Mouse (Mus musculus) left cerebral cortex, adult 18-20 months (tissue): ENCODE measurements around the gene Gm2916. TPM values are rescaled to one million over a fixed set of nuclear protein-coding genes. Genes with fewer than 3 reads are reported as not detected.
"Not testable (repeated sequence)": the region's sequence is repeated elsewhere in the genome, so short reads cannot be mapped to it uniquely, and the experiment has no call there.

Experiments
- DNase-seq, 2 experiments: peaks; one replicate each; pipeline ENCODE4 v3.0.0; 2021 to 2022; ENCODE audit warnings: low spot score in 2 of 2, mixed read lengths in 1 of 2
- long read RNA-seq, 2 experiments: library from polyadenylated mRNA; stranded (forward); transcript quantifications; one replicate each; pipeline ENCODE4 v2.0.0; 2021
- total RNA-seq, 2 experiments: library from RNA; stranded (reverse); gene quantifications; 2 replicates each; pipeline ENCODE4 v1.2.3; 2021

Gene Gm2916
- total RNA-seq = not detected
- long read RNA-seq, experiment 1 = 0 reads
- long read RNA-seq, experiment 2 = 0 reads

GRCm38 (mm10) chr14:3883872-3884271 is at the start of gene Gm2916:
Gene Gm2916 (plus strand): TSS chr14:3884172.
- not testable (repeated sequence) for DNase-seq

- DNase-seq = not testable (repeated sequence)
These were observed 38.0 kb upstream of the Gm2916 start, which contains the start of gene Gm3033 for GRCm38 (mm10) chr14:3845945-3846344. Gene Gm3033 (plus strand): TSS chr14:3846245.

GRCm38 (mm10) chr14:3931456-3931855 is 47.5 kb downstream of the Gm2916 start, which contains the start of gene Gm3029:
Gene Gm3029 (plus strand): TSS chr14:3931756.
- not testable (repeated sequence) for DNase-seq

GRCm38 (mm10) chr14:3963247-3963646 is 79.3 kb downstream of the Gm2916 start, which contains the start of gene Gm3095:
Gene Gm3095 (plus strand): TSS chr14:3963547.
- not testable (repeated sequence) for DNase-seq

Other genes with a start within 250 kb of the Gm2916 start
- not detected for gene Gm3012, start 249.7 kb upstream of the Gm2916 start, total RNA-seq
- gene Gm3020, start 232.1 kb upstream of the Gm2916 start, total RNA-seq = 1 to 10 TPM; 1.2 to 3.4 TPM
- not detected for gene Gm3043, start 195.4 kb upstream of the Gm2916 start, total RNA-seq
- 1 to 10 TPM in 1 of 2 experiments, under 1 TPM in 1; 0.61 to 1.7 TPM for gene Gm3002, start 74.1 kb upstream of the Gm2916 start, total RNA-seq
- not detected for gene Gm3033, start 37.9 kb upstream of the Gm2916 start, total RNA-seq
- not detected for gene Gm3029, start 47.6 kb downstream of the Gm2916 start, total RNA-seq
- under 1 TPM; 0.30 to 0.56 TPM for gene Gm3095, start 79.4 kb downstream of the Gm2916 start, total RNA-seq
- not detected for gene Gm3099, start 114.2 kb downstream of the Gm2916 start, total RNA-seq
- 1 to 10 TPM; 2.4 to 2.6 TPM for gene Gm5796, start 139.8 kb downstream of the Gm2916 start, total RNA-seq
- gene Gm3115, start 199.9 kb downstream of the Gm2916 start, total RNA-seq = under 1 TPM; 0.26 to 0.28 TPM
- gene Gm8108, start 226.4 kb downstream of the Gm2916 start, total RNA-seq = 1 to 10 TPM; 2.3 to 3.9 TPM